Mouse (Mus musculus) telencephalon, adult 2 months (tissue): ENCODE results near the gene Prkca.
A peak's percentile ranks its signal among the peaks of the same experiment; 100 is the strongest.

Source experiments
- DNase-seq: peaks from one replicate; pipeline ENCODE4 v3.0.0-alpha.2; 2011; ENCODE audit warnings: low read depth, low spot score

Gene Prkca

GRCm38 (mm10) chr11:108206602-108207001, 137.1 kb downstream of the Prkca start:
- DNase-seq = no peak

GRCm38 (mm10) chr11:108204895-108205248, 138.9 kb downstream of the Prkca start:
- no peak for DNase-seq

GRCm38 (mm10) chr11:108204202-108204894, 139.4 kb downstream of the Prkca start:
- DNase-seq = no peak

GRCm38 (mm10) chr11:108202835-108203234, 140.9 kb downstream of the Prkca start:
- DNase-seq = no peak

- DNase-seq = no peak
Measured at GRCm38 (mm10) chr11:108200679-108201586, 142.8 kb downstream of the Prkca start.

GRCm38 (mm10) chr11:108199429-108199985, 144.2 kb downstream of the Prkca start:
- DNase-seq = no peak

GRCm38 (mm10) chr11:108198592-108198991, 145.1 kb downstream of the Prkca start:
- no peak for DNase-seq

- DNase-seq = no peak
Measured at GRCm38 (mm10) chr11:108197427-108198218, 146.1 kb downstream of the Prkca start.

- no peak for DNase-seq
Measured at GRCm38 (mm10) chr11:108196796-108197195, 146.9 kb downstream of the Prkca start.

GRCm38 (mm10) chr11:108190298-108190697, 153.4 kb downstream of the Prkca start:
- DNase-seq = no peak

- no peak for DNase-seq
Measured at GRCm38 (mm10) chr11:108189362-108189761, 154.4 kb downstream of the Prkca start.

- peak; percentile 74 for DNase-seq
Measured at GRCm38 (mm10) chr11:108182421-108182820, 161.3 kb downstream of the Prkca start.

GRCm38 (mm10) chr11:108181012-108181713, 162.6 kb downstream of the Prkca start:
- no peak for DNase-seq

GRCm38 (mm10) chr11:108178802-108179201, 164.9 kb downstream of the Prkca start:
- no peak for DNase-seq

- no peak for DNase-seq
Measured at GRCm38 (mm10) chr11:108178258-108178657, 165.5 kb downstream of the Prkca start.

GRCm38 (mm10) chr11:108176715-108177114, 167.0 kb downstream of the Prkca start:
- no peak for DNase-seq

- no peak for DNase-seq
Measured at GRCm38 (mm10) chr11:108171917-108172316, 171.8 kb downstream of the Prkca start.

- DNase-seq = no peak
Measured at GRCm38 (mm10) chr11:108171260-108171659, 172.5 kb downstream of the Prkca start.

GRCm38 (mm10) chr11:108170107-108170506, 173.6 kb downstream of the Prkca start:
- DNase-seq = no peak

GRCm38 (mm10) chr11:108165725-108166124, 178.0 kb downstream of the Prkca start:
- DNase-seq = no peak

- no peak for DNase-seq
Measured at GRCm38 (mm10) chr11:108162639-108163038, 181.1 kb downstream of the Prkca start.
